Mouse (Mus musculus): Measurements from ENCODE around the gene Apoh. TPM values are rescaled to one million over a fixed set of nuclear protein-coding genes. Genes with fewer than 3 reads are reported as not detected.

Apoh gene
- polyA plus RNA-seq (2015; fragmentation: Nextera tagmentation; extraction: Ambion mirVana): not detected in 2 replicates

DNA sequence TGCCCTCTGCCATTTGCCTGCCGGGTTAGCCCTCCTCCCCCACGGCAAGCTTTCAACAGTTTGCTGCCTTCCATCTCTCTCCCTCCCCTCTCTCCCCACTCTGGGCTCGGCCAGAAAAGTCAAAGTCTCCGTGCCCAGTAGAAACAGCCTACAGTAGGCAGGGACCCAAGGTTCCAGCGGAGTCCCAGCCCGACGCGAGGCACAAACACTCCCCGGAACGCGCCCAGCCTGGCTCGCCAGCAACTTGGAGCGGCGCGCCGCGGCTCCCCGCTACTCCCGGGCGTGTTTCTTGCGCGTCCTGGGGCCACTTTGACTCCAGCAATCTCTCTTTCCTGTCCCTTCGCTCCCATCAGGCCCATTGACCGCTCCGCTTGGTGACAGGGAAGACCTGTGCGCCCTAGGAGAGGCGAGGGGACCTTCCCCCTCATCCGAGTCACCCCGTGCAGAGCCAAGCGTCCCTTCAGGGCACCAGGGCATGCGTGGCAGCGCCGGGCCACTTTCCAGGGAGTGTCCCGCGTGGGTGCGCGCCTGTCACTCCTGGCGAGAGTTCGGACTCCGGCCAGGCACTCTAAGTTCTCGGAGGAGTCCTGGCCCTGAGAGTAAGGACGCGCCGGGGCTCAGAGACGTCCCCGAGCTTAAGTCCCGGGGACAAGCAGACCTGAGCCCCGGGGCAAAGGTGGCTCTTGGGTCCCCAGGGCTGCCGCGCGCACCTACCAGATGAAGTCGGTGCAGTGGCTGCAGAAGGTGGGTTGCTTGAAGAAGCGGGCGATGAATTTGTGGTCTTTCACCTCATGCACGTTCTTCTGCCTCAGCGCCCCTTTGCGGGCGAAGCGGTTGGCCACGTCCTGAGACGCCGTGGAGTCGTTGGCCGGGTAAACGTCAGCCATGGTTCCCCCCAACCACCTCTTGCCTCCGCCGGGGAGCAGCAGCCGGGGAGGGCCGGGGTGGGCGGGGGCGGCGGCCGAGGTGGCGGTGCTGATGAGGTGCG lies at the start of gene Apoh:
Gene Apoh, plus strand, starts transcription at position 574 of the 988 bp plus-strand sequence.
- peak within 1 kb of the TSS; percentile 100 for H3K4me2 ChIP-seq (replicated peaks)
- H3K9ac ChIP-seq: peak within 1 kb of the TSS; percentile 88
- under 1% methylated on average over 72 of the region's 75 CpGs for WGBS
- peaks cover 12% of the 10 kb centered on the region; the same call in 1 of the 2 replicates for H3K27me3 ChIP-seq
- peak within 1 kb of the TSS; percentile 83 for H3K4me3 ChIP-seq
- peak; percentile 10; the same call in 1 of the 2 replicates for ATAC-seq (ENCODE audit: low FRiP score, low read depth)
- peaks cover 14% of the 10 kb centered on the region for H3K4me1 ChIP-seq
- H3K9me3 ChIP-seq: no peaks in the 10 kb centered on the region
- H3K27ac ChIP-seq: peak within 1 kb of the TSS; percentile 80; the same call in 1 of the 2 replicates
- H3K36me3 ChIP-seq: peaks cover 4% of the 10 kb centered on the region; the same call in 1 of the 2 replicates

DNA sequence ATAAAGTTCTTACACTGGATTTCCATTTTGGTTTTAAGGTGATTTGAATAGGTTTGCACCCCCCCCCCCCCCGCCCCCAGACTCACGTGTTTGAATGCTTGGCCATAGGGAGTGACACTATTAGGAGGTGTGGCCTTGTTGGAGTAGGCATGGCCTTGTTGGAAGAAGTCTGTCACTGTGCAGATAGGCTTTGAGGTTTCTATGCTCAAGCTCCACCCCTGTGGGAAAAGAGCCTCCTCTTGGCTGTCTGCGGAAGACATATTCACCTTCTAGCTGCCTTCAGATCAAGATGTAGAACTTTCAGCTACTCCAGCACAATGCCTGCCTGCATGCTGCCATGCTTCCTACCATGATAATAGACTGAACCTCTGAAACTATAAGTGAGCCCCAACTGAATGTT lies 49.3 kb upstream of the Apoh start:
- Histone ChIP-seq H3K27ac (no peak overlapping the region), H3K4me2 (replicated peaks) (no peak overlapping the region), H3K36me3 (no peaks in the 10 kb centered on the region), H3K9me3 (no peaks in the 10 kb centered on the region), H3K4me1 (0 out of 2 replicates have a peak, but pooled peaks cover 11% of the 10 kb centered on the region), H3K4me3 (no peak overlapping the region), H3K9ac (no peak overlapping the region), H3K27me3 (no peaks in the 10 kb centered on the region)
- 71% methylated on average over 3 of the region's 3 CpGs for WGBS
- ATAC-seq (ENCODE audit: low FRiP score, low read depth): no peak

DNA sequence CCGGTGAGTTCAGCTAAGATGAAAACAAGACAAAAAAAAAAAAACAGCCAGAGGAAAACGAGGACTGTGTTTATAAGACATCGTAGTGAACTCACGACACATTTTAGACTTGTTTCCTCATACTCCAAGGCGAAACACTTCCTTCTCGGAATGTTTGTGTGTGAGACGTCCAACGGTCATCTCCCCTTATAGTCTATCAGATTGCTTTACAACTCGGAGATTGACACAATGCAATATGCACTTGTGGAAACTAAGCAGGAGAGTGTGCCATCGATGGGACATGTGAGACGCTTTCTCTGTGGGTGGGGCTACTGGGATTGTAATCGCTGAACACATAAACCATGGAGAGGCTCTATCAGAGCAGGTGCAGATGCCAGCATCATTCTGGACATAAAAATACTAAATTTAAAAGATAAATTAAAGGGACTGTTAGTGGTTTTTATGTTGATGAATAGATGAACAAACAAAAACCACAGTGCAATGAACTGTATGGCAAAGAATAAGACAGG lies 48.8 kb upstream of the Apoh start:
- H3K9ac ChIP-seq: no peak overlapping the region
- H3K9me3 ChIP-seq: no peaks in the 10 kb centered on the region
- WGBS: 88% methylated on average over 12 of the region's 12 CpGs
- H3K4me3 ChIP-seq: no peak overlapping the region
- peaks cover 15% of the 10 kb centered on the region; the same call in 1 of the 2 replicates for H3K4me1 ChIP-seq
- ATAC-seq (ENCODE audit: low FRiP score, low read depth): no peak
- H3K4me2 ChIP-seq (replicated peaks): no peak overlapping the region
- H3K27ac ChIP-seq: no peak overlapping the region
- no peaks in the 10 kb centered on the region for H3K36me3 ChIP-seq
- no peaks in the 10 kb centered on the region for H3K27me3 ChIP-seq

DNA sequence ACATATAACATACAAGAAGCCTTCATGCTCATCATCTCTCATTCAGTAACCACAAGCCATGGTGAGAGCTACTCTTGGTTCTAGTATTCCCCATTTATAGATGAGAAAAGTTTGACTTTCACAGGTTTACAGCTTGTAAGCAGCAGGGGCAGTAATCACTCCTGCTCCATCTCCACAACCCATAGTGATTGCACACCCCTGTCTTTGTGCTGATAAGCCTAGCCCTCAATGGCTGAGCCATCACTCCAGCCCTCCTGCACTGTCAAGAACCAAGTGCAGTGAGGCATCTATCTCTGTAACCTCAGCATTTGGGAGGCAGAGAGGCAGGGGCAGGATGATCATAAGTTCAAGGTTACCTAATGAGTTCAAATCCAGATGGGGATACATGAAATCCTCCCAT lies 47.8 kb upstream of the Apoh start:
- Histone ChIP-seq H3K9ac (no peak overlapping the region), H3K36me3 (no peaks in the 10 kb centered on the region), H3K9me3 (no peaks in the 10 kb centered on the region), H3K4me3 (no peak overlapping the region), H3K4me2 (replicated peaks) (no peak overlapping the region), H3K27ac (no peak overlapping the region), H3K4me1 (peaks cover 25% of the 10 kb centered on the region), H3K27me3 (no peaks in the 10 kb centered on the region)
- no peak for ATAC-seq (ENCODE audit: low FRiP score, low read depth)

DNA sequence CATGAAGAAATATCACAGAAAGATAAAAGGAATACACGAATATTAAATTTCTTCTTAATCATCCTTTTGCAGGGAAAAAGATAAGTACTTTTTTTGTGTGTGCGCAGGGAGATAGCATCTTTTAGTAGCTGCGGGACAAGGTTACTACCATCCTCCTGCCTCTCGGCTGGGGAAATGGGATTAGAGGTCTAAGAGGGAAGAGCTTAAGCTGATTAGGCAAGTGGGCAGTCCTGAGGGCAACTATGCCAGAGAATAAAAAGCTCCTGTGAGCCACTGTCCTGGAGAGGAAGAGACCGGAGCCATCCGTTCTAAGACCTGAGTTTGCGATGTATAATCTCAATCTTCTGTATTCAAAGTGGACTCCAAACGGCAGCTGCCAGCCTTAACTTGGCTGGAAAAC lies 45.2 kb upstream of the Apoh start:
- H3K36me3 ChIP-seq: no peaks in the 10 kb centered on the region
- H3K4me2 ChIP-seq (replicated peaks): no peak overlapping the region
- 70% methylated on average over 8 of the region's 8 CpGs for WGBS
- no peak overlapping the region for H3K4me3 ChIP-seq
- ATAC-seq (ENCODE audit: low FRiP score, low read depth): no peak
- H3K9me3 ChIP-seq: no peaks in the 10 kb centered on the region
- no peak overlapping the region for H3K9ac ChIP-seq
- H3K27me3 ChIP-seq: no peaks in the 10 kb centered on the region
- H3K27ac ChIP-seq: no peak overlapping the region
- H3K4me1 ChIP-seq: peaks cover 45% of the 10 kb centered on the region

DNA sequence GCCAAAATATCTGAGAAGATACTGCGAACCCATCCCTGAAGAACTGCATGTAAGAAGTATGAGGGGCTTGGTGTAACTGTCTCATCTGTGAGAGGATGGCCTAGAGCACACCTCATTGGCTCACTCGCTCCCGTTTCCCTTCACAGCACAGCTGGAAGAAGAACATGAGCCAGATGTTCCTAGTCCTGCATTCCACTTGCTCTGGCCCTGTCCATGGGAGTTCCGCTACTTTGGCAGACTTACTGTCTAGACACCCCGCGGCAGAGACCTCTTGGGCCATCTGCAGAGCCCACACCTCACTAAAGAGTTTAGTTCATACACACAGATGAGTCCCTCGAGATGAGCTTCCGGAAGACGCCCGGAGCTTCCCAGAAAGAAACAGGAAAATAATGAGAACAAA lies 43.2 kb upstream of the Apoh start:
- ATAC-seq (ENCODE audit: low FRiP score, low read depth): peak; percentile 52
- no peaks in the 10 kb centered on the region for H3K9me3 ChIP-seq
- H3K27ac ChIP-seq: no peak overlapping the region
- no peaks in the 10 kb centered on the region for H3K27me3 ChIP-seq
- no peak overlapping the region for H3K4me2 ChIP-seq (replicated peaks)
- H3K4me3 ChIP-seq: no peak overlapping the region
- H3K9ac ChIP-seq: no peak overlapping the region
- 61% methylated on average over 10 of the region's 10 CpGs for WGBS
- peaks cover 44% of the 10 kb centered on the region for H3K4me1 ChIP-seq
- H3K36me3 ChIP-seq: no peaks in the 10 kb centered on the region

DNA sequence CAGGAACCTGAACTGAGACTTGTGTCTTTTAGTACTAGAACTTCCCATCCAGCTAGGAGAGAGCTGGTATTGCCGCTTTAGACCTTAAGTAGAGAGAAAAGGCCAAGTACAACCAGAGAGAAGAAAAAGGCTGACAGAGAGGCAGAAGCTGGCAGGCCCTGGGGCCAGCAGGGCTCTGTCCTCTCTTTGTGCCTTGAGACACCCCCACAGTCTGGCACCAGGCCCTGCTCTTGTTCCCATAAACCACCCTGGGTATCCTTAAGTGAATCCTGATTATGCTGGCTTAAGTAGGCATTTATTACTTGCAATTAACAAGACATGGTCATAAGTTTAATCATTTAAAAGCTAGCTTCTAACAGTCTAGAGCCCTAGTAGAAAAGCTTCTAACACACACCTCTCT lies 42.7 kb upstream of the Apoh start:
- H3K27ac ChIP-seq: no peak overlapping the region
- no peaks in the 10 kb centered on the region for H3K9me3 ChIP-seq
- H3K4me2 ChIP-seq (replicated peaks): no peak overlapping the region
- H3K36me3 ChIP-seq: no peaks in the 10 kb centered on the region
- H3K4me3 ChIP-seq: no peak overlapping the region
- ATAC-seq (ENCODE audit: low FRiP score, low read depth): no peak
- WGBS: 96% methylated on average over 1 of the region's 1 CpGs
- peaks cover 39% of the 10 kb centered on the region for H3K4me1 ChIP-seq
- no peaks in the 10 kb centered on the region for H3K27me3 ChIP-seq
- H3K9ac ChIP-seq: no peak overlapping the region

DNA sequence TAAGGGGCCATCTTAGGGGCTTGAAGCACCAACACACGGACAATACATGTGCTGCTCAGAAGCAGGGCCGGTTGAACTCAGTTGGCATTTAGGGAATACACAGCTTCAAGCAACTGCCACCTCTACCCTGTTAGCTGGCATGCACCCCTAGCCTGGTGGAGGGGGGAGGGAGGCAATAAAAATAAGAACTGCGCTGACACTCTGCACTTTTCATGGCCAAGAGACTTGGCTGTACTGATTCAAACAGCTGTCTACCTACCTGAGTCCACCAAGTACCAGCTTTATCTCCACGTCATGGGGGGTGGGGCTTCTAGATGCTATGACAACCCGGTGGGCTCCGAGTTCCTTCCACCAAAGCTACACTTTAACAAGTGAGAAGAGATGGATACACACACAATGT lies 42.1 kb upstream of the Apoh start:
- WGBS: 66% methylated on average over 6 of the region's 6 CpGs
- Histone ChIP-seq H3K4me3 (no peak overlapping the region), H3K27me3 (no peaks in the 10 kb centered on the region), H3K4me1 (peaks cover 42% of the 10 kb centered on the region), H3K27ac (no peak overlapping the region), H3K4me2 (replicated peaks) (no peak overlapping the region), H3K36me3 (no peaks in the 10 kb centered on the region), H3K9me3 (no peaks in the 10 kb centered on the region), H3K9ac (no peak overlapping the region)
- no peak for ATAC-seq (ENCODE audit: low FRiP score, low read depth)

DNA sequence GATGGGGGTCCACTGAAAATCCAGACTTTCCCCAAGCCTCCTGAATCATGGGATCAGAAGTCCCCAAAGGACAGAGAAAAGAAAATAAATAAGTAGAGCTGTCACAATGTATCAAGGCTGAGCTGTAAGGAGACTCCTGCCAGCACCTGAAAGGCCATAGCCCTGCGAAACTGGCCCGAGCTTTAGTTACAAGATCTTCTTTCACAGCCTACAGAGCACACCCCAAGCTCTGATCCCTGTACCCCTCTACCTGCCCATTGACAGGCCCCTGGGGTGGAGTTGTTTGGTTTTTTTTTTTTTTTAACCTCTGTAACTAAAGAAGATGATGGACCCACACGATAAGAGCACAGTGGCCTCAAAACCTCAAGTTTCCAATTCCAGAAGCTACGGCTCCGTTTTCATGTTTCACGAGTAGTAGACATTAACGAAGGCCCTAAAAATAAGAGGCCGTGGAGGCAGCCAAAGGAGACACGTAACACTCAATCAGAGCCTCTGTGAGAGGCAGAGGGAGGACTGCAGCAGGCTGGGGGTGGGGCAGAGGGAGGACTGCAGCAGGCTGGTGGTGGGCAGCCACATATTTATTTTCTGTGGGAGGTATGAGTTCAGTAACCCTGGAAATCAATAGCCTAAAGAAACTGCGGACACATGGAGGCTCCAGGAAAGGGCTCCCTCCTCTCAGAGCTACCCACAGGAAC lies 41.2 kb upstream of the Apoh start:
- H3K9me3 ChIP-seq: no peaks in the 10 kb centered on the region
- H3K27ac ChIP-seq: no peak overlapping the region
- H3K27me3 ChIP-seq: no peaks in the 10 kb centered on the region
- peaks cover 43% of the 10 kb centered on the region for H3K4me1 ChIP-seq
- peak; percentile 10; the same call in 1 of the 2 replicates for ATAC-seq (ENCODE audit: low FRiP score, low read depth)
- WGBS: 35% methylated on average over 10 of the region's 10 CpGs
- no peak overlapping the region for H3K4me2 ChIP-seq (replicated peaks)
- no peak overlapping the region for H3K4me3 ChIP-seq
- no peak overlapping the region for H3K9ac ChIP-seq
- no peaks in the 10 kb centered on the region for H3K36me3 ChIP-seq

DNA sequence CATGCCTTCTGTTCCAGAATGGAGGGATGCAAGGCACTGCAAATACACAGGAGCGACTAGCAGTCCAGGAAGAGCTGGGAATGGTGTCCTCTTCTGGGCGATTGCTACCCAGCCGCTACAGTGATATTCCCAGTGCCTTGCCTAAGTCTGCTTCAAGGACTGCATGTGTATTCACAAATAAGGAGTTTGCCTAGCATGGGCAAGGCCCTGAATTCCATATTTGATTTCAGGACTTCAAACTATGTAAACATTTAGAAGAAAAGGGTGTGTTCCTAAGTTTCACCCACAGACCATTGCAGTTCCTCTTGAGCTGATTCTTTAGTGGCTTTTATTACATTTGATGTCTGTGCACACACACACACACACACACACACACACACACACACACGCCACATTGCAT lies 39.4 kb upstream of the Apoh start:
- H3K27me3 ChIP-seq: peaks cover 4% of the 10 kb centered on the region; the same call in 1 of the 2 replicates
- H3K9me3 ChIP-seq: no peaks in the 10 kb centered on the region
- no peak for ATAC-seq (ENCODE audit: low FRiP score, low read depth)
- H3K4me1 ChIP-seq: peaks cover 43% of the 10 kb centered on the region
- H3K4me2 ChIP-seq (replicated peaks): no peak overlapping the region
- no peak overlapping the region for H3K9ac ChIP-seq
- 94% methylated on average over 4 of the region's 4 CpGs for WGBS
- H3K27ac ChIP-seq: no peak overlapping the region
- no peak overlapping the region for H3K4me3 ChIP-seq
- no peaks in the 10 kb centered on the region for H3K36me3 ChIP-seq

DNA sequence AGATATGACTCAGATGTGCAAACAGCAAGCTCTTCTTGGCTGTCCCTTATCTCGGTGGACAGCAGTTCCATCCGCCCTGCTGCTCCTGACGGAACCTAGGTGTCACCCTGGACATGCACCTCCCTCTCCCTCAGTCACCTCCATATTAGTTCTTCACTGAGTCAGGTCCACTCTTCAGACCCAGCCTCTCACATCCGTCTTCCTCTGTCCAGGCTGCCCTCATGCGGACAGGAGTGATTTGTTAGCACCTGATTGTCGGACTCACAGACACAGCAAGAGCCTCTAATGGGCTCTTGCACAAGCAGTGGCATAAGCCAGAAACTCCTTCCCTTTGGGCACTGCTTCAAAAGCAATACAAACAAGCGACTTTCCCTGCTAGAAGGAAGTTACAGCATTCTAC lies 35.9 kb upstream of the Apoh start:
- no peak overlapping the region for H3K27ac ChIP-seq
- H3K4me3 ChIP-seq: no peak overlapping the region
- peaks cover 10% of the 10 kb centered on the region for H3K4me1 ChIP-seq
- H3K9me3 ChIP-seq: no peaks in the 10 kb centered on the region
- peaks cover 4% of the 10 kb centered on the region; the same call in 1 of the 2 replicates for H3K27me3 ChIP-seq
- no peak overlapping the region for H3K9ac ChIP-seq
- 63% methylated on average over 7 of the region's 7 CpGs for WGBS
- no peaks in the 10 kb centered on the region for H3K36me3 ChIP-seq
- ATAC-seq (ENCODE audit: low FRiP score, low read depth): no peak
- H3K4me2 ChIP-seq (replicated peaks): no peak overlapping the region

DNA sequence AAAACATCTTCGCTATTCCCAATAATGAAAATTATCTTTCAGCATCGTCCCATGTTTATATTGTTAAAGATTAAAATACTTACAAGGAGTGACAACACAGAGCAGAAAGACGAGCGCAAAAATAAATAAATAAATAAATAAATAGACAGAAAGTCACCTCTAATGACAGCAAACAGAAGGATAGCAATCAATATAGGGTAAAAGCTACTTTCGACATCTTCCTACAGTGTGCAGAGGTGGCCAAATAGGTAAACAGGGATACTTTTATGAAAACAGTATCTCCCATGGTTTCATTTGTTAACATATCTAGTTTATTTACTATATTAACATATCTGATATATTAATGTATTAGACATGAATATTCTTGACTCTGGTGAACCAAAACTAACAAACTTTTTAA lies 34.9 kb upstream of the Apoh start:
- no peak overlapping the region for H3K9ac ChIP-seq
- no peaks in the 10 kb centered on the region for H3K36me3 ChIP-seq
- H3K9me3 ChIP-seq: no peaks in the 10 kb centered on the region
- WGBS: 94% methylated on average over 5 of the region's 5 CpGs
- H3K4me3 ChIP-seq: no peak overlapping the region
- H3K27me3 ChIP-seq: peaks cover 4% of the 10 kb centered on the region; the same call in 1 of the 2 replicates
- no peak overlapping the region for H3K27ac ChIP-seq
- 0 out of 2 replicates have a peak, but pooled peaks cover 4% of the 10 kb centered on the region for H3K4me1 ChIP-seq
- ATAC-seq (ENCODE audit: low FRiP score, low read depth): no peak
- no peak overlapping the region for H3K4me2 ChIP-seq (replicated peaks)

All from limb, embryonic 13.5 days (tissue).